Mouse (Mus musculus) adipocyte (in vitro differentiated cells): Measurements from ENCODE around the gene Dll3.

ENCODE experiments used
- DNase-seq: peaks from one replicate; pipeline ENCODE4 v3.0.0-alpha.2; 2016; ENCODE audit warnings: low spot score

The Dll3 gene

GRCm38 (mm10) chr7:28301616-28302433 is at the start of gene Dll3:
TSS of gene Dll3 (minus strand) at chr7:28302238.
- DNase-seq, result peak; percentile 17

GRCm38 (mm10) chr7:28351676-28352191 is 49.7 kb upstream of the Dll3 start:
- DNase-seq, result no peak

GRCm38 (mm10) chr7:28350155-28350883 is 48.3 kb upstream of the Dll3 start, which contains the start of gene Rps16:
TSS of gene Rps16 (plus strand) at chr7:28350652.
- DNase-seq, result peak; percentile 96

GRCm38 (mm10) chr7:28348601-28349000 is 46.6 kb upstream of the Dll3 start:
- no peak for DNase-seq

GRCm38 (mm10) chr7:28347746-28348145 is 45.7 kb upstream of the Dll3 start:
- DNase-seq, result peak; percentile 68

GRCm38 (mm10) chr7:28344637-28345036 is 42.6 kb upstream of the Dll3 start:
- DNase-seq, result peak; percentile 71

- no peak for DNase-seq
Measured at GRCm38 (mm10) chr7:28341381-28341780, 39.3 kb upstream of the Dll3 start.

GRCm38 (mm10) chr7:28339213-28339917 is 37.3 kb upstream of the Dll3 start:
- DNase-seq, result peak; percentile 56

- peak; percentile 96 for DNase-seq
Measured at GRCm38 (mm10) chr7:28338108-28338998, 36.3 kb upstream of the Dll3 start, which contains the start of gene Supt5. TSS of gene Supt5 (minus strand) at chr7:28338746.

GRCm38 (mm10) chr7:28335471-28335870 is 33.4 kb upstream of the Dll3 start:
- no peak for DNase-seq

GRCm38 (mm10) chr7:28334534-28334933 is 32.5 kb upstream of the Dll3 start:
- peak; percentile 38 for DNase-seq

GRCm38 (mm10) chr7:28328260-28328659 is 26.2 kb upstream of the Dll3 start:
- DNase-seq, result no peak

GRCm38 (mm10) chr7:28326457-28326856 is 24.4 kb upstream of the Dll3 start:
- DNase-seq, result no peak

- DNase-seq, result no peak
Measured at GRCm38 (mm10) chr7:28325293-28325692, 23.3 kb upstream of the Dll3 start.

- no peak for DNase-seq
Measured at GRCm38 (mm10) chr7:28321974-28322720, 20.1 kb upstream of the Dll3 start.

GRCm38 (mm10) chr7:28318714-28319113 is 16.7 kb upstream of the Dll3 start:
- no peak for DNase-seq

- no peak for DNase-seq
Measured at GRCm38 (mm10) chr7:28318036-28318435, 16.0 kb upstream of the Dll3 start.

- DNase-seq, result peak; percentile 91
Measured at GRCm38 (mm10) chr7:28311926-28312543, 10.0 kb upstream of the Dll3 start, which contains the start of gene Timm50. TSS of gene Timm50 (minus strand) at chr7:28312072.

GRCm38 (mm10) chr7:28311151-28311925 is 9.3 kb upstream of the Dll3 start:
- peak; percentile 75 for DNase-seq
